Mouse (Mus musculus) large intestine, adult 2 months (tissue): ENCODE data around the gene Ccdc24. TPM values are rescaled to one million over a fixed set of nuclear protein-coding genes. Genes with fewer than 3 reads are reported as not detected.
A peak's percentile ranks its signal among the peaks of the same experiment; 100 is the strongest.

Source experiments
- DNase-seq: peaks from one replicate; pipeline ENCODE4 v3.0.0-alpha.2; 2012; ENCODE audit warnings: low read depth, low spot score
- WGBS: fragments of 180-500 bp; shearing (Covaris S2); methylation state at CpG from one replicate; pipeline ENCODE4 v1.1.7; 2018; 5-methylcytosine and 5-hydroxymethylcytosine counted together
- polyA plus RNA-seq: library from polyadenylated mRNA; depleted of rRNA; stranded (reverse); fragments of >200 nt; gene quantifications from 2 replicates; pipeline ENCODE4 v1.2.3, GENCODE M21; 2012

The Ccdc24 gene
- polyA plus RNA-seq, 1 experiment = 1.3 TPM

- DNase-seq = no peak
- WGBS = 89% methylated on average over 8 of the region's 8 CpGs
Measured at GRCm38 (mm10) chr4:117894601-117895000, 22.2 kb upstream of the Ccdc24 start.

- WGBS = 9% methylated on average over 9 of the region's 9 CpGs
- DNase-seq = no peak
Measured at GRCm38 (mm10) chr4:117893376-117893775, 21.0 kb upstream of the Ccdc24 start.

GRCm38 (mm10) chr4:117891738-117892161 is 19.4 kb upstream of the Ccdc24 start, which contains the start of gene Dph2:
Gene Dph2 (minus strand): TSS chr4:117892032.
- peak; percentile 92 for DNase-seq
- under 1% methylated on average over 21 of the region's 21 CpGs for WGBS

GRCm38 (mm10) chr4:117890750-117891149 is 18.4 kb upstream of the Ccdc24 start:
- 88% methylated on average over 8 of the region's 8 CpGs for WGBS
- DNase-seq = no peak

- 90% methylated on average over 14 of the region's 14 CpGs for WGBS
Measured at GRCm38 (mm10) chr4:117890031-117890430, 17.7 kb upstream of the Ccdc24 start.

GRCm38 (mm10) chr4:117889471-117889870 is 17.1 kb upstream of the Ccdc24 start:
- 94% methylated on average over 15 of the region's 15 CpGs for WGBS

More at GRCm38 (mm10) chr4:117890031-117890430, 17.7 kb upstream of the Ccdc24 start:
- DNase-seq = no peak

GRCm38 (mm10) chr4:117887920-117888319 is 15.6 kb upstream of the Ccdc24 start:
- no peak for DNase-seq

More at GRCm38 (mm10) chr4:117889471-117889870, 17.1 kb upstream of the Ccdc24 start:
- no peak for DNase-seq

GRCm38 (mm10) chr4:117887133-117887532 is 14.8 kb upstream of the Ccdc24 start, which contains the start of gene Atp6v0b:
Gene Atp6v0b (minus strand): TSS chr4:117887333.
- DNase-seq = peak; percentile 83
- WGBS = under 1% methylated on average over 37 of the region's 37 CpGs

More at GRCm38 (mm10) chr4:117887920-117888319, 15.6 kb upstream of the Ccdc24 start:
- WGBS = 84% methylated on average over 2 of the region's 2 CpGs

GRCm38 (mm10) chr4:117886644-117887043 is 14.3 kb upstream of the Ccdc24 start:
- no peak for DNase-seq
- WGBS = 1% methylated on average over 24 of the region's 24 CpGs

GRCm38 (mm10) chr4:117885994-117886393 is 13.6 kb upstream of the Ccdc24 start:
- DNase-seq = no peak
- 83% methylated on average over 9 of the region's 9 CpGs for WGBS

GRCm38 (mm10) chr4:117885093-117885492 is 12.7 kb upstream of the Ccdc24 start:
- no peak for DNase-seq
- 95% methylated on average over 10 of the region's 10 CpGs for WGBS

GRCm38 (mm10) chr4:117884146-117884545 is 11.8 kb upstream of the Ccdc24 start:
- 100% methylated on average over 1 of the region's 1 CpGs for WGBS
- DNase-seq = no peak

GRCm38 (mm10) chr4:117882701-117883691 is 10.6 kb upstream of the Ccdc24 start, which contains the start of gene B4galt2:
Gene B4galt2 (minus strand): TSS chr4:117883487.
- DNase-seq = no peak
- WGBS = 3% methylated on average over 95 of the region's 103 CpGs

- 84% methylated on average over 5 of the region's 5 CpGs for WGBS
- DNase-seq = no peak
Measured at GRCm38 (mm10) chr4:117878703-117879102, 6.3 kb upstream of the Ccdc24 start.

GRCm38 (mm10) chr4:117878301-117878700 is 5.9 kb upstream of the Ccdc24 start:
- no peak for DNase-seq
- WGBS = 40% methylated on average over 10 of the region's 10 CpGs

- 93% methylated on average over 9 of the region's 9 CpGs for WGBS
Measured at GRCm38 (mm10) chr4:117873615-117874014, 1.3 kb upstream of the Ccdc24 start.

GRCm38 (mm10) chr4:117871787-117872186 is 570 bp downstream of the Ccdc24 start:
- 76% methylated on average over 7 of the region's 7 CpGs for WGBS
- no peak for DNase-seq

More at GRCm38 (mm10) chr4:117873615-117874014, 1.3 kb upstream of the Ccdc24 start:
- no peak for DNase-seq

GRCm38 (mm10) chr4:117870437-117870836 is 1.9 kb downstream of the Ccdc24 start:
- whole genome bisulfite sequencing = 50% methylated on average over 1 of the region's 1 CpGs
- DNase-seq = no peak

GRCm38 (mm10) chr4:117869317-117869716 is 3.0 kb downstream of the Ccdc24 start:
- no peak for DNase-seq
- WGBS = 73% methylated on average over 9 of the region's 9 CpGs

- WGBS = 21% methylated on average over 24 of the region's 24 CpGs
- no peak for DNase-seq
Measured at GRCm38 (mm10) chr4:117867823-117868222, 4.5 kb downstream of the Ccdc24 start.

GRCm38 (mm10) chr4:117867000-117867399 is 5.4 kb downstream of the Ccdc24 start:
- 81% methylated on average over 6 of the region's 6 CpGs for WGBS
- DNase-seq = no peak
